Mouse (Mus musculus): Measurements from ENCODE around the gene Mov10.
A peak's percentile ranks its signal among the peaks of the same experiment; 100 is the strongest.

The Mov10 gene

GRCm38 (mm10) chr3:104804312-104804711 lies 14.1 kb downstream of the Mov10 start:
- DNase-seq, result no peak

- DNase-seq, result no peak
Measured at GRCm38 (mm10) chr3:104801481-104801880, 16.9 kb downstream of the Mov10 start.

GRCm38 (mm10) chr3:104800681-104801080 lies 17.7 kb downstream of the Mov10 start:
- no peak for DNase-seq

- DNase-seq, result no peak
Measured at GRCm38 (mm10) chr3:104796430-104797082, 21.8 kb downstream of the Mov10 start.

GRCm38 (mm10) chr3:104795661-104796340 lies 22.6 kb downstream of the Mov10 start:
- no peak for DNase-seq

- DNase-seq, result no peak
Measured at GRCm38 (mm10) chr3:104794953-104795470, 23.4 kb downstream of the Mov10 start.

- peak; percentile 89 for DNase-seq
Measured at GRCm38 (mm10) chr3:104793871-104794828, 24.2 kb downstream of the Mov10 start.

GRCm38 (mm10) chr3:104792360-104793270 lies 25.7 kb downstream of the Mov10 start:
- no peak for DNase-seq

GRCm38 (mm10) chr3:104791671-104792070 lies 26.7 kb downstream of the Mov10 start:
- DNase-seq, result no peak

- DNase-seq, result no peak
Measured at GRCm38 (mm10) chr3:104791017-104791416, 27.3 kb downstream of the Mov10 start.

GRCm38 (mm10) chr3:104790401-104790937 lies 27.9 kb downstream of the Mov10 start:
- DNase-seq, result peak; percentile 59

GRCm38 (mm10) chr3:104789822-104790221 lies 28.5 kb downstream of the Mov10 start:
- no peak for DNase-seq

GRCm38 (mm10) chr3:104789312-104789605 lies 29.1 kb downstream of the Mov10 start:
- no peak for DNase-seq

GRCm38 (mm10) chr3:104788561-104789311 lies 29.6 kb downstream of the Mov10 start:
- DNase-seq, result peak; percentile 70

GRCm38 (mm10) chr3:104788075-104788474 lies 30.3 kb downstream of the Mov10 start, which contains the start of gene Rhoc:
Rhoc (plus strand) TSS chr3:104788375.
- no peak for DNase-seq

- no peak for DNase-seq
Measured at GRCm38 (mm10) chr3:104785284-104785683, 33.1 kb downstream of the Mov10 start.

GRCm38 (mm10) chr3:104783971-104784500 lies 34.3 kb downstream of the Mov10 start:
- no peak for DNase-seq

- DNase-seq, result no peak
Measured at GRCm38 (mm10) chr3:104782061-104782681, 36.2 kb downstream of the Mov10 start.

GRCm38 (mm10) chr3:104781471-104781903 lies 36.9 kb downstream of the Mov10 start, which contains the start of gene Fam19a3:
Fam19a3 (minus strand) TSS chr3:104781840.
- no peak for DNase-seq

All from right cerebral cortex, postnatal 14 days (tissue).